Mouse (Mus musculus): Measurements from ENCODE around the gene Fam155a.

The Fam155a gene

GRCm38 (mm10) chr8:9656901-9657300, 114.1 kb downstream of the Fam155a start:
- no peak for DNase-seq

GRCm38 (mm10) chr8:9654826-9655225, 116.1 kb downstream of the Fam155a start:
- DNase-seq = no peak

GRCm38 (mm10) chr8:9653643-9654042, 117.3 kb downstream of the Fam155a start:
- no peak for DNase-seq

GRCm38 (mm10) chr8:9638162-9638561, 132.8 kb downstream of the Fam155a start:
- no peak for DNase-seq

GRCm38 (mm10) chr8:9635240-9635639, 135.7 kb downstream of the Fam155a start:
- DNase-seq = no peak

- no peak for DNase-seq
Measured at GRCm38 (mm10) chr8:9607086-9607701, 163.8 kb downstream of the Fam155a start.

GRCm38 (mm10) chr8:9596003-9596402, 175.0 kb downstream of the Fam155a start:
- no peak for DNase-seq

GRCm38 (mm10) chr8:9581836-9582235, 189.1 kb downstream of the Fam155a start:
- no peak for DNase-seq

GRCm38 (mm10) chr8:9580192-9580591, 190.8 kb downstream of the Fam155a start:
- DNase-seq = no peak

- DNase-seq = no peak
Measured at GRCm38 (mm10) chr8:9571977-9572376, 199.0 kb downstream of the Fam155a start.

GRCm38 (mm10) chr8:9569516-9570170, 201.3 kb downstream of the Fam155a start:
- no peak for DNase-seq

GRCm38 (mm10) chr8:9549199-9549598, 221.8 kb downstream of the Fam155a start:
- DNase-seq = no peak

- DNase-seq = no peak
Measured at GRCm38 (mm10) chr8:9547558-9547954, 223.4 kb downstream of the Fam155a start.

- no peak for DNase-seq
Measured at GRCm38 (mm10) chr8:9546919-9547557, 223.9 kb downstream of the Fam155a start.

GRCm38 (mm10) chr8:9546429-9546828, 224.5 kb downstream of the Fam155a start:
- no peak for DNase-seq

- DNase-seq = no peak
Measured at GRCm38 (mm10) chr8:9545665-9546064, 225.3 kb downstream of the Fam155a start.

- DNase-seq = no peak
Measured at GRCm38 (mm10) chr8:9535730-9536372, 235.1 kb downstream of the Fam155a start.

GRCm38 (mm10) chr8:9526515-9526914, 244.4 kb downstream of the Fam155a start:
- no peak for DNase-seq

GRCm38 (mm10) chr8:9521577-9521976, 249.4 kb downstream of the Fam155a start:
- no peak for DNase-seq

GRCm38 (mm10) chr8:9500751-9501150, 270.2 kb downstream of the Fam155a start:
- no peak for DNase-seq

- DNase-seq = no peak
Measured at GRCm38 (mm10) chr8:9494225-9494598, 276.7 kb downstream of the Fam155a start.

- DNase-seq = no peak
Measured at GRCm38 (mm10) chr8:9493557-9494224, 277.3 kb downstream of the Fam155a start.

GRCm38 (mm10) chr8:9482565-9482964, 288.4 kb downstream of the Fam155a start:
- no peak for DNase-seq
